Mouse (Mus musculus) neural tube, embryonic 13.5 days (tissue): Measurements from ENCODE around the gene Wdr27. TPM values are rescaled to one million over a fixed set of nuclear protein-coding genes. Genes with fewer than 3 reads are reported as not detected.

Source experiments
- ATAC-seq: fragments of 200-750 bp; cut with Nextera tagmentation; 2 replicates; pipeline ENCODE4 v1.8.0; 2017; ENCODE audit warnings: low read depth, mild to moderate bottlenecking, moderate TSS enrichment, moderate library complexity
- H3K27ac ChIP-seq: fragments of 300-500 bp; sonication (generic); replicated peaks from 2 replicates; pipeline ENCODE4 v1.5.1; 2015; ENCODE audit warnings: moderate library complexity, mild to moderate bottlenecking, inconsistent platforms
- H3K27me3 ChIP-seq: fragments of 300-500 bp; sonication (generic); 2 replicates; pipeline ENCODE4 v1.6.1; 2015; ENCODE audit warnings: mild to moderate bottlenecking, inconsistent platforms
- H3K36me3 ChIP-seq: fragments of 300-500 bp; sonication (generic); 2 replicates; pipeline ENCODE4 v1.6.1; 2015; ENCODE audit warnings: mild to moderate bottlenecking, inconsistent platforms
- H3K4me1 ChIP-seq: fragments of 300-500 bp; sonication (generic); replicated peaks from 2 replicates; pipeline ENCODE4 v1.6.1; 2015; ENCODE audit warnings: inconsistent platforms
- H3K4me2 ChIP-seq: fragments of 300-500 bp; sonication (generic); 2 replicates; pipeline ENCODE4 v1.6.1; 2015; ENCODE audit warnings: inconsistent platforms, mild to moderate bottlenecking, moderate library complexity
- H3K4me3 ChIP-seq: fragments of 300-500 bp; sonication (generic); 2 replicates; pipeline ENCODE4 v1.5.1; 2015; ENCODE audit warnings: mild to moderate bottlenecking, inconsistent platforms
- H3K9ac ChIP-seq: fragments of 300-500 bp; sonication (generic); 2 replicates; pipeline ENCODE4 v1.6.1; 2015; ENCODE audit warnings: moderate library complexity, mild to moderate bottlenecking, inconsistent platforms
- H3K9me3 ChIP-seq: fragments of 300-500 bp; sonication (generic); 2 replicates; pipeline ENCODE4 v1.6.1; 2016; ENCODE audit warnings: inconsistent platforms
- WGBS: fragments of 180-500 bp; shearing (Covaris S2); methylation state at CpG from one replicate; pipeline ENCODE4 v1.1.7; 2015; 5-methylcytosine and 5-hydroxymethylcytosine counted together
- polyA plus RNA-seq: library from polyadenylated mRNA; unstranded; fragments of >200 nt; fragmentation: Nextera tagmentation; extraction: Ambion mirVana; gene quantifications from 2 replicates; pipeline ENCODE4 v1.2.1, GENCODE M21; 2015

Gene Wdr27
- polyA plus RNA-seq, 1 experiment from 2014 or later, result 8.3 TPM

DNA sequence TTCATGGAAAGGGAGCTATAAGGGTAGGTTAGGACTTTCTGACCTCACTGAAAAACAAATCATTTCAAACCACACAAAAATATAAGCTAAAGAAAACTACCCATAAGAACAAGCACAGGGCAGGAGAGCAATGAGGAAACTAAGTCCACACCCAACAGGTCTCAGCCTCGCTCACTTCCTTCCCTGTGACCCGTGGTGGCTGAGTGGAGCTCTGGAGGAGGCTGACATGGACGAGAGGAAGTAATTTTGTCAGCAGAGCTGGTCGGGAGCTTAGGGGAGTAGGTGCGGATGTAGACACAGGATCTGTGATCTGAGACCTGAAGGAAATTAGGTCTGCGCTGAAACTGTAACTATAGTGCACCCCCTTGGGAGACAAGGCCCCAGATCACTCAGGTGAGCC is 21.4 kb downstream of the Wdr27 start:
- no peaks in the 10 kb centered on the region for H3K27me3 ChIP-seq
- no peaks in the 10 kb centered on the region for H3K9me3 ChIP-seq
- WGBS, result 74% methylated on average over 6 of the region's 6 CpGs
- no peak overlapping the region for H3K4me3 ChIP-seq
- H3K4me2 ChIP-seq, result no peak overlapping the region
- no peaks in the 10 kb centered on the region for H3K36me3 ChIP-seq
- H3K4me1 ChIP-seq, result no peaks in the 10 kb centered on the region
- no peak for ATAC-seq
- H3K27ac ChIP-seq, result no peak overlapping the region
- no peak overlapping the region for H3K9ac ChIP-seq

DNA sequence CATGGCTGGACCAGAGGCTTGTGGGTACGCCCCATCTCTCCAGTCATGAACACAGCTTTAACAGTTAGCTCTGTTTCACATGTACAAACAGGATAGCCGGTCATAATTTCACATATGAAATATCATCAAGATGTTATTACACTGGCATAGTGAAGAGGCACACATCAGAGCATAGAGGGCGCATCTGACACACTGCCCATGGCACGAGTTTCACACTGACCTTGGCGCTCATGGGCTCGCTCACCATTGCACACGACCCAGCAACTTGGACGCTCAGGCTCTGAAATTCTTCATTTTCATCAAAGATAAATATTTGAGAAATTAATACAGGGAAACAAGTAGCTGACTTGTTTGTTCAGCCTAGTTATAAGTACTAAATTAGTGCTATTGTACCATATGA is 25.1 kb downstream of the Wdr27 start:
- Histone ChIP-seq H3K27me3 (no peaks in the 10 kb centered on the region), H3K9ac (no peak overlapping the region), H3K27ac (no peak overlapping the region), H3K36me3 (no peaks in the 10 kb centered on the region), H3K4me3 (no peak overlapping the region), H3K4me2 (no peak overlapping the region), H3K4me1 (no peaks in the 10 kb centered on the region), H3K9me3 (no peaks in the 10 kb centered on the region)
- no peak for ATAC-seq
- WGBS, result 92% methylated on average over 8 of the region's 8 CpGs

DNA sequence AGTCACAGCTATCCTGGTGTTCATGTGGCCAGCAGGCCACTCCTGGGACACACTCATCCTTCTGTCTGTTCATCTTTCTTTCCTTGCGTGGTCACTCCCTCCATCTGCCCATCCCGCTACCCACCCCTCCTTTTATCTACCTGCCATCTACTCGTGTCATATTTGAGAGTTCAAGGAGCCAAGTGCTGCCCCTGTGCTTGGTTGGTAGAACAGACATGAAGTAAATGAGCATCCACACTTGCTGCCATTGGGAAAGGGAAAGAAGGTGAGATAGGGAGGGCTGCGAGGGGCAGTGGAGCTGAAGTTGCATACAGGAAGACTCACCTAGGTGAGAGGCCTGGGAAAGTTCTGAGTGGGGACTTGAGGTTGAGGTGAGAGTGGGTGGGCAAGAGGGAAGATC is 28.6 kb downstream of the Wdr27 start:
- Histone ChIP-seq H3K9ac (no peak overlapping the region), H3K4me1 (no peaks in the 10 kb centered on the region)
- no peak for ATAC-seq

DNA sequence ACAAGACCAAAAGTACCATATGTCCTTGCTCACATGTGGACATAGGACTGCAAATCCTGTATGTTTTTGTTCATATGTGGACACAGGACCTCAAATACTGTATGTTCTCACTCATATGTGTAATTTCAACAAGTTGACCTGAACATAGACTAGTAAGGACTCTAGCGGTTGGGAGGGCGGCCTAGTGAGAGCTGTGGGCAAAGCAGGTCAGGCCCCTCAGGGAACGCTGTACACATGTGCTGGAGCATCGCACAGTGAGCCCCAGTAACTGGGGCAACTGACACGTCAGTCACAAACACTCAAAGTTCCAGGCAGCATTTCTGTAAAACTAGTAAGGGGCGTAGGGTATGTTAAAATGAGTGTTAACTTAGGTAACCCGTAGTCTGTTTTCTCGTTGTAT is 30.0 kb downstream of the Wdr27 start:
- Histone ChIP-seq H3K4me3 (no peak overlapping the region), H3K27ac (no peak overlapping the region), H3K9ac (no peak overlapping the region), H3K36me3 (no peaks in the 10 kb centered on the region), H3K4me2 (no peak overlapping the region), H3K27me3 (no peaks in the 10 kb centered on the region), H3K9me3 (no peaks in the 10 kb centered on the region), H3K4me1 (no peaks in the 10 kb centered on the region)
- 94% methylated on average over 8 of the region's 8 CpGs for WGBS
- ATAC-seq, result no peak

More for the DNA sequence above, 28.6 kb downstream of the Wdr27 start:
- no peak overlapping the region for H3K4me3 ChIP-seq
- H3K9me3 ChIP-seq, result no peaks in the 10 kb centered on the region
- no peaks in the 10 kb centered on the region for H3K36me3 ChIP-seq
- WGBS, result 87% methylated on average over 4 of the region's 4 CpGs
- H3K27ac ChIP-seq, result no peak overlapping the region
- H3K4me2 ChIP-seq, result no peak overlapping the region
- H3K27me3 ChIP-seq, result no peaks in the 10 kb centered on the region

DNA sequence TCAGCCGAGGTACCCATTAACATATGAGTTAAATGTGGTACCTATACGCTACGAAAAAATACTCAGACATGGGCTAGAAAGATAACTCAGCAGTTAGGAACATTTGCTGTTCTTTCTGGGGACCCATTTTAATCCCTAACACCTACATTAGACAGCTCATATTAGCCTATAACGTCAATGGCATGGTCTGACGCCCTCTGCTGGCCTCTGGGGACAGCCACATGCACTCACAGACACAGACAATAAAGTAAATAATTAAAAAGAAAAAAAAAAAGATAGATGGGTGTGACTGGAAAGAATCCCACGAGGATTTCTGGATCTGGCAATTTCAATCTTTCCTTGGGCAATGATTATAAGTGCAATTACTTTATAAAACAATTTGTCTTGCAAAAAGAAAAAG is 30.5 kb downstream of the Wdr27 start:
- H3K9me3 ChIP-seq, result no peaks in the 10 kb centered on the region
- 49% methylated on average over 6 of the region's 6 CpGs for WGBS
- H3K27me3 ChIP-seq, result no peaks in the 10 kb centered on the region
- H3K4me3 ChIP-seq, result no peak overlapping the region
- no peak overlapping the region for H3K9ac ChIP-seq
- no peaks in the 10 kb centered on the region for H3K4me1 ChIP-seq
- H3K27ac ChIP-seq, result no peak overlapping the region
- no peak overlapping the region for H3K4me2 ChIP-seq
- H3K36me3 ChIP-seq, result no peaks in the 10 kb centered on the region
- no peak for ATAC-seq

DNA sequence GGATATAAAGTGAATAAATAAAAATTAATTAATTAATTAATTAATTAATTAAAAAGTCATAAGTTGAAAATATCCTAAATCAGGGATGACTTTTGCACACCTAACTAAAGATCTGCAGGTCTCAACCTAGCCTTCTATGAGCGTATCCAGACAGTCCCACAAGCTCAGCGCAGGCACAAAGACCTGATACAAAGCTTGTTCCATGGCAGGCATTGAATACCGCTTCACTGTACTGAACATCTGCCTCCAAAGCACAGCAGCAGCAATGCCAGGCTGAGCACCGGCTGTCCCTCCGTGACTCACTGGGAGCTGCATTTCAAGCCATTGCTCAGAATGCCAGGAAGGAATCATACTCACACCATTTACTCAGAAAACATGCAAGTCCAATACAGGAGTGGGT is 32.2 kb downstream of the Wdr27 start:
- Histone ChIP-seq H3K27ac (no peak overlapping the region), H3K4me3 (no peak overlapping the region), H3K4me2 (no peak overlapping the region), H3K9ac (no peak overlapping the region), H3K9me3 (no peaks in the 10 kb centered on the region), H3K36me3 (no peaks in the 10 kb centered on the region), H3K27me3 (no peaks in the 10 kb centered on the region), H3K4me1 (no peaks in the 10 kb centered on the region)
- no peak for ATAC-seq
- WGBS, result 91% methylated on average over 5 of the region's 5 CpGs

DNA sequence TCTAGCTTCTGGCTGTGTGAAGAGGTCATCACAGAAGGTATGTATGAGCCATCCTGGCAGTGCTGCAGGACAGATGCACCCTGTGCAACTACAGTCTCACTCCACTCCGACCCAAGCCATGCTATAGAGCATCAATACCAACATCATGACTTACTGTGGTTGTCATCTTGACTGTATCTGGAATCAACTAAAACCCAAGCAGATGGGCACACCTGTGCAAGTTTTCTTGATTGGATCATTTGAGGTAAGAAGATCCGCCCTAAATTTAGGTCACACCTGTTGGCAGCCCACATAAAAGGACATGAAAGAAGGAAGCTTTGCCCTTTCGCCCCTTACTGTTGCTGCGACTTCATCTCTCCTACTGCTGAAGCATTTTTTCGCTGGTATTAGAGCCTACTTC is 33.6 kb downstream of the Wdr27 start:
- WGBS, result 88% methylated on average over 5 of the region's 5 CpGs

DNA sequence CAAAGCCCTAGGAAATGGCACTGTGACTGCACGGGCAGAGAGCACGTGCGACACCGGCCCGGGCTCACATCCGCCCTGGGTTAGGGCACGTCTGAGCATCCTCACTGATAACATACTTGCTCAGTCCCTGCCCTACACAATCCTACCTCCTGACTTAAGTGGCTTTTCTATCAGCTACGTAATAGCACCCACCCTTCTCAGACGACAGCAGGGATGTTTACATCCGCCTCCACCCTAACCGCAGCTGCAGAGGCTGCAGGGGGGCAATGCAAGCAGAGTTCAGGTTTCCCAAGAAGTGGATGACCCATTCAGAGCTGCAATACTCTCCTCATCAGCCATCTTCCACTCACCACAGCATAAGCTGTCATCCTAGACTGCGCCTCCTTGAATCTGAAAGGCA is 35.8 kb downstream of the Wdr27 start:
- Histone ChIP-seq H3K9ac (no peak overlapping the region), H3K27ac (no peak overlapping the region), H3K9me3 (no peaks in the 10 kb centered on the region), H3K27me3 (no peaks in the 10 kb centered on the region), H3K36me3 (no peaks in the 10 kb centered on the region), H3K4me1 (no peaks in the 10 kb centered on the region), H3K4me2 (no peak overlapping the region), H3K4me3 (no peak overlapping the region)
- WGBS, result 77% methylated on average over 12 of the region's 12 CpGs
- ATAC-seq, result no peak

More for the DNA sequence above, 33.6 kb downstream of the Wdr27 start:
- H3K9me3 ChIP-seq, result no peaks in the 10 kb centered on the region
- H3K4me3 ChIP-seq, result no peak overlapping the region
- no peaks in the 10 kb centered on the region for H3K36me3 ChIP-seq
- no peaks in the 10 kb centered on the region for H3K4me1 ChIP-seq
- no peak overlapping the region for H3K27ac ChIP-seq
- no peak overlapping the region for H3K9ac ChIP-seq
- no peak overlapping the region for H3K4me2 ChIP-seq
- no peak for ATAC-seq
- H3K27me3 ChIP-seq, result no peaks in the 10 kb centered on the region

DNA sequence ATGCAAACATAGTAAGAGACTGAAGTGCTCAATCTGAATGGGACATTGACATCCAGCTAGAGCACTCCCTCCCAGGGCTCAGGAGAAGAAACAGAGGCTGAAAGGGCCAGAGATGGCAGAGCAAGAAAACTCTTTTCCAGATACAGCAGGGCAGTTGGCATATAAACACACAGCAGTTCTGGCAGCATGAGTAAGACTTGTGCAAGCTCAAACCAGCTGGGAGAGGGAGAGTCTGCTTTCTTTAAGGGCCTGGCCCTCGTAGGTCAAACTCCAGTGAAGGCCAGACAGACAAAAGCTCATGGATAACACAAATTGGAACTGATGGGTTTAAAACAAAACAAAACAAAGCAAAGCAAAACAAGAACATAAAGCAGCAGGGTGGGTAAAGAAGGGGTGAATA is 36.3 kb downstream of the Wdr27 start:
- Histone ChIP-seq H3K4me2 (no peak overlapping the region), H3K4me3 (no peak overlapping the region), H3K9me3 (no peaks in the 10 kb centered on the region), H3K27me3 (no peaks in the 10 kb centered on the region), H3K36me3 (no peaks in the 10 kb centered on the region), H3K4me1 (no peaks in the 10 kb centered on the region), H3K27ac (no peak overlapping the region), H3K9ac (no peak overlapping the region)
- 31% methylated on average over 1 of the region's 1 CpGs for WGBS
- no peak for ATAC-seq

DNA sequence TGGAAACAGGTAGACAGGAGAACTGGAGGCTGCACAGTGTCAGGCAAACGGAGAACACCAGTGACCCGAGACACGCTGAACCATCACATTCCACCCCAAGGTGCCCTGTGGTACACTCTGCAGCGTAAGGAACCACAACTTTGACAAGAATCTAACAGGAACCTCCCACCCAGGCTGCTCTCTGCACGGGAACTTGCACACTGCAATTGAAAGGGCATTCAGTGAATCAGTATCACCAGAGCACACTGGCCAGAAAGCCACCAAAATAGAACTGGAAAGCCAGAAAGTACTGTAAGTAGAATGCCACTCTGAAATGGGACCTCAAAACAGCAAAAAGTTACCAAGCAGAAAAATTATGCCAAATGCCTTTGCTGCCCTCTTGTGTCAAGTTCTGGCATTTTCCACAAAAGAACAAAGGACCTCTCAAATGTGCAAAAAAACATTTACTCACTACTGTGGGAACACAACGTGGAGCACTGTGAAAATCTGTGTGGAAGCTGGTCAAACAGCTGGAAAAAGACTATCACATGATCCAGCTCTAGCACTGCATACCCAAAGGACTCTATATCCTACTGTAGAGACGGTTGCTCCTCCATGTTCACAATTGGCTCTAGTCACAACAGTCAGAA is 38.2 kb downstream of the Wdr27 start:
- no peaks in the 10 kb centered on the region for H3K36me3 ChIP-seq
- no peak overlapping the region for H3K4me2 ChIP-seq
- no peak overlapping the region for H3K27ac ChIP-seq
- H3K9me3 ChIP-seq, result no peaks in the 10 kb centered on the region
- H3K4me3 ChIP-seq, result no peak overlapping the region
- H3K27me3 ChIP-seq, result no peaks in the 10 kb centered on the region
- H3K9ac ChIP-seq, result no peak overlapping the region; the same call in 1 of the 2 replicates
- H3K4me1 ChIP-seq, result no peaks in the 10 kb centered on the region
- WGBS, result 64% methylated on average over 7 of the region's 7 CpGs
- peak; percentile 71 for ATAC-seq

DNA sequence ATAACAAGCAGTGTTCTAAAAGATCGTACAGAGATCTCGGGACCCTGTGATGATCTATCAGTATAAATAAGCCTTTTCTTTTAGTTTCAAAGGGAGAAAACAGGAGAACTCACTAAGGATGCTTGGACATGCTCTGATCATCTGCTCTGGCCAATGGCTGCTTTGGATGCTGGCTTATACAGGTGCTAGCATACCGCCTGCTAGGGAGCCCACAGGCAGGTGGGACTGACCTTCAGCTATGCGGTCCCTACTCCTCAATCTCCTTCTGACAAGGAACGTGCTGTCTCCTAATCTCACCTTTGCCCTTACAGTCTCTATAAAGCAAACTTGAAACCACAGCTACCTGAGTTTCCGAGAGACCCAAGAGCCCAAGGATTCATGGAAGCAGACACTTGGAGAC is 38.8 kb downstream of the Wdr27 start:
- no peaks in the 10 kb centered on the region for H3K9me3 ChIP-seq
- no peak overlapping the region for H3K4me3 ChIP-seq
- H3K9ac ChIP-seq, result no peak overlapping the region
- H3K27ac ChIP-seq, result no peak overlapping the region
- ATAC-seq, result no peak
- H3K36me3 ChIP-seq, result no peaks in the 10 kb centered on the region
- H3K4me1 ChIP-seq, result no peaks in the 10 kb centered on the region
- WGBS, result 85% methylated on average over 6 of the region's 6 CpGs
- no peaks in the 10 kb centered on the region for H3K27me3 ChIP-seq
- H3K4me2 ChIP-seq, result no peak overlapping the region

DNA sequence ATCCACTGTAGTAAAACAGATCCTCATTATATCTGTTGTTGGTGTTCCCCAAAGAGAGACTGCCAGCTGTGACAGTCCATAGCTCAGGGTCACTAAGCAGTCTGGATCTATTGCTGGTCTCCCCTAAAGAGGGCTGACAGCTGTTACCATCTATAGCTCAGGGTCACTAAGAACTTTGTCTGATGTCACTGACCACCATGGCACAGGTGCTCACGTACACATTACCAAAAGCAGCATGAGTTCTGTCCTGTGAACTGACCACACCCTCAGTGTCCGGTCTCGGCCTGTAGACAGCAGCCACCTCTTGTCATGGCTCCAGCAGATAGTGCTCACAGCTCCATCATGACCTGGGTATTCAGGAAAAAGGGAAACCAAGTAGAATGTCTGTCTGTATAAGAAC is 39.7 kb downstream of the Wdr27 start:
- 90% methylated on average over 3 of the region's 3 CpGs for WGBS
- Histone ChIP-seq H3K4me1 (no peaks in the 10 kb centered on the region), H3K27ac (no peak overlapping the region), H3K9ac (no peak overlapping the region), H3K4me2 (no peak overlapping the region), H3K36me3 (no peaks in the 10 kb centered on the region), H3K9me3 (no peaks in the 10 kb centered on the region), H3K27me3 (no peaks in the 10 kb centered on the region), H3K4me3 (no peak overlapping the region)
- no peak for ATAC-seq

DNA sequence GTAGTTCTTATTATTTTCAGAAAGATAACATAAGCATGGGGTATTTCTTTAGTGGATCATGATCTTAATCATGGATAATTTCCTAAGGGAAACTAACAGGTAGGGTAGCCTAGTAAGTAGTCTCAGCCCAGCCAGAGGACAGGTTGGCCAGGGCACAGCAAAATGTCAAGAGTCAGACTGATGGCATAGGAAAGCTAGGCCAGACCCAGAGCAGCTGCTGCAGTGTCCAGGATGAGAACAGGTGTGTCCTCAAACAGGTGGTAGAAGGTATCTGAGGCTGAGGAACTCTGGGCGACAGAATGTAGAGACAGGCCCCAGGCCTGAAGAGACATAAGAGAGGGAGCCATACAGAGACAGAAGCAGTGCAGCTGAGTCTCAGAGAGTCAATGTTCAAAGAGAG is 44.0 kb downstream of the Wdr27 start:
- Histone ChIP-seq H3K4me1 (no peaks in the 10 kb centered on the region), H3K27ac (no peak overlapping the region), H3K9me3 (no peaks in the 10 kb centered on the region), H3K4me3 (no peak overlapping the region), H3K27me3 (no peaks in the 10 kb centered on the region), H3K4me2 (no peak overlapping the region), H3K9ac (no peak overlapping the region), H3K36me3 (no peaks in the 10 kb centered on the region)
- WGBS, result 89% methylated on average over 1 of the region's 1 CpGs
- no peak for ATAC-seq
